Mouse (Mus musculus): ENCODE data around the gene 4930579F01Rik.

- TF ChIP-seq CTCF (IDR thresholded peaks at IDR 0.05; ENCODE audit: low read depth), result peak; percentile 74
- TF ChIP-seq EP300 (IDR thresholded peaks at IDR 0.05; ENCODE audit: low read depth), result no peak
Measured at GRCm38 (mm10) chr3:138222952-138223351, 29.3 kb upstream of the 4930579F01Rik start.
